Mouse (Mus musculus) gastrocnemius, postnatal 10 days (tissue): ENCODE data around the gene Mcee. TPM values are rescaled to one million over a fixed set of nuclear protein-coding genes. Genes with fewer than 3 reads are reported as not detected.
A peak's percentile ranks its signal among the peaks of the same experiment; 100 is the strongest.

Experiments
- DNase-seq: peaks from one replicate; pipeline ENCODE4 v3.0.0; 2021; ENCODE audit warnings: mixed read lengths
- long read RNA-seq, 2 experiments: library from polyadenylated mRNA; stranded (forward); transcript quantifications; one replicate each; pipeline ENCODE4 v2.0.0; 2021
- total RNA-seq, 2 experiments: library from RNA; stranded (reverse); gene quantifications; 2 replicates each; pipeline ENCODE4 v1.2.3; 2021

Mcee gene
- 10 to 100 TPM; 62.1 to 68.9 TPM for total RNA-seq
- long read RNA-seq, experiment 1, transcript Mcee-201 (3 exons, 828 nt), result major isoform, 17 of 54 reads
- long read RNA-seq, experiment 1, transcript Mcee-203 (3 exons, 532 nt), result minor isoform, 8 of 54 reads
- long read RNA-seq, experiment 1, partial matches to known transcripts, result 27 of 54 reads
- long read RNA-seq, experiment 1, other reads (novel, unspliced or antisense), result 1 of 54 reads
- long read RNA-seq, experiment 2, transcript Mcee-201 (3 exons, 828 nt), result major isoform, 13 of 49 reads
- long read RNA-seq, experiment 2, partial matches to known transcripts, result 32 of 49 reads
- long read RNA-seq, experiment 2, other reads (novel, unspliced or antisense), result 0 of 49 reads

- peak; percentile 97 for DNase-seq
These were observed at the start of gene Mcee, which contains the start of gene Mphosph10 for GRCm38 (mm10) chr7:64392122-64392818. TSS of gene Mcee (plus strand) at chr7:64392607. TSS of gene Mphosph10 (minus strand) at chr7:64392268.

GRCm38 (mm10) chr7:64347813-64348212, 44.6 kb upstream of the Mcee start:
- DNase-seq, result no peak

- DNase-seq, result no peak
These were observed 43.1 kb upstream of the Mcee start for GRCm38 (mm10) chr7:64349147-64349861.

- no peak for DNase-seq
These were observed 41.3 kb upstream of the Mcee start for GRCm38 (mm10) chr7:64351087-64351486.

DNA sequence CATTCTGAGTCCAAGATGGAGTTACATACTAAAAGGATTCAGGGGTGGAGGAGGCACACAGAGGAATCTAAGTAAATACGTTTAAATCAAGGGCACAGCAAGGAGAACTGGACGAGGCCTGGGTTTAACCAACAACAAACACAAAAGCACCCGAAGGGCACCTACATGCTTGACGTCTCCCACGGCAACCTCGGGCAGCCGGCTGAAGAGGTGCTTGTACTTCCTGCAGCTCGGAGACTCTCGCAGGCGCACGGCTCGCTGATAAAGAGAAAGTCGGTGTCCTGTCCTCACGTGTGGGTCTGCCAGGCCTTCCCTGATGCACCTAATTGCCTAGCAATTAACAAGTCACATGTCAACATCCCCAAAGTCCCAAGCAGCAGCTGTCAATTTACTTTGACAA, 38.2 kb upstream of the Mcee start:
- DNase-seq, result no peak

GRCm38 (mm10) chr7:64356661-64357060, 35.7 kb upstream of the Mcee start:
- DNase-seq, result no peak

DNA sequence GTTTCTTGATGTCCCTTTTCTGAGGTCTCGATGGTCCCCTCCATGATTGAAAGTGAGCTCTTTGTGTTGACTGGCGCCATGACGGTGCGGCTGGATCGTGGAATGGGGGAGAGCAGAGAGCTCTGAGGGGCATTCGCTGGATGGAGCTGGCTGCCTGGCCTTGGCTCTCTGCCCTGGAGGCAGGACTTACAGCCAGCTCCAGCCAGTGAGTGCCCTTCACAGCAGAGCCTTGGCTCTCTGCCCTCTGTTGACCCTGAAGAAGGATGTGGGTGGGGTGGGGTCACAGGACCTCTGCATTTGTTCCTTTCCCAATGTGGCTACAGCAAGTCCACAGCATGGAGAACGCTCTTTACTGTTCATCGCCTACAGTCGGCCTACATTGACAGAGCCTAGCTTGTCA, 35.0 kb upstream of the Mcee start:
- no peak for DNase-seq

- no peak for DNase-seq
These were observed 33.7 kb upstream of the Mcee start for GRCm38 (mm10) chr7:64358666-64359065.

- DNase-seq, result no peak
These were observed 32.3 kb upstream of the Mcee start for GRCm38 (mm10) chr7:64359943-64360585.

GRCm38 (mm10) chr7:64360586-64360945, 31.8 kb upstream of the Mcee start:
- no peak for DNase-seq

GRCm38 (mm10) chr7:64365863-64366262, 26.5 kb upstream of the Mcee start:
- no peak for DNase-seq

- no peak for DNase-seq
These were observed 22.6 kb upstream of the Mcee start for GRCm38 (mm10) chr7:64369841-64370240.

DNA sequence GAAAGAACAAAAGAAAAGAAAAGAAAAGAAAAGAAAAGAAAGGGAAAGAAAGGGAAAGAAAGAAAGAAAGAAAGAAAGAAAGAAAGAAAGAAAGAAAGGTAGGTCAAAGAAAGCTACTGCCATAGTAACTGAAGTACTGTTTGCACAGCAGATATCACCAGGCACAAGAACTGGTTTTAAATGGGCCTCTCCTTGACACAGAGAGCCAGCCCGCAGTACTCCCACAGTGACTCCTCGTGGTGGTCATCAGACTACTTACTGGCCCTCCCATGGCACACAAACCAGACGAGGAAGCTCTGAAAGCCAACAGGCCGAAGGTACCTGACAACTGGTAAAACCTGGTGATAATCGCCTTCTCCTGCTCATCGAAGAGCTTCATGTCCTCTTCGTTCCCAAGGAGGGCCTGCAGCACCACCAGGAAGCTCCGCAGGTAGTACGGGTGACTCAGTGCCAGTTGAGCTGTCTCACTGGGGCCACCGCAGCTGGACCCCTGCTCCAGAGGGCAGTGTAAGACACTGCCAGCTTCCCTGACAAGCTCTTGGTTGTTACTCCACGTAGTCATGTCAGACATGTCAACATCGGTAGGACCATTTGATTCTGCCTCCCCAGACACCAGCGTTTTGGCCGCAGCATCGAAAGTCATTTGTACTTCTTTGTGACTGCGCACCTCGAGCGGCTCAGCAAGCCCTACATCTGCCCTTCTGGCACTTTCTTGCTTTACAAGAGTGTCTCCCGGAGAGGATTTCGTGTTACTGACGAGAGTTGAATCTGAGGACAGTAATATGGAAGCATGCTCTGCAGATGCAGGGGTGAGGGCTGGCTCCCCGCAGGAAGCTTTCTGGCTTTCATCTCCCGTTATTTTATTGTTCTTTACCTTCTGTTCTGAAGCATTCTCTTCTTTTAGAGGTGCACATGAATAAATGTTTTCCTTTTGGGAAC, 20.2 kb upstream of the Mcee start:
- no peak for DNase-seq

GRCm38 (mm10) chr7:64373147-64373829, 19.1 kb upstream of the Mcee start:
- no peak for DNase-seq

GRCm38 (mm10) chr7:64373830-64374562, 18.4 kb upstream of the Mcee start, which contains the start of gene Fan1:
TSS of gene Fan1 (minus strand) at chr7:64374095.
- DNase-seq, result peak; percentile 79

DNA sequence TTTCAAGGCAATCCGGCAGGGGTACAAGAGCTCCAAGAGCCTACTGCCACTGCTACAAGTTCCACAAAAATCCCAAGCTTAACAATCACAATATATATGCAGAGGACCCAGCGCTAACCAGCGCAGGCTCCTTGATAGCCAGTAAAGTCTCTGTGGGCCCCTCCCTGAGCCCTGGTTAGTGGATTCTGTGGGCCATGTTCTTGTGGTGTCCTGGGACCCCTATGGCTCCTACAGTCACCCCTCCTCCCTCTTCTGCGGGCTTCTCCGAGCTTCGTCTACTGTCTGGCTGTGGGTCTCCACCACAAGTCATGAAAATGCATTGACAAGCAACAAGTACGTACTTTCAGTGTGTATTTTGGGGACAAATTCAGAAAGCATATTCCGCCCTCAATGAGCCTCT, 928 bp upstream of the Mcee start:
- no peak for DNase-seq

DNA sequence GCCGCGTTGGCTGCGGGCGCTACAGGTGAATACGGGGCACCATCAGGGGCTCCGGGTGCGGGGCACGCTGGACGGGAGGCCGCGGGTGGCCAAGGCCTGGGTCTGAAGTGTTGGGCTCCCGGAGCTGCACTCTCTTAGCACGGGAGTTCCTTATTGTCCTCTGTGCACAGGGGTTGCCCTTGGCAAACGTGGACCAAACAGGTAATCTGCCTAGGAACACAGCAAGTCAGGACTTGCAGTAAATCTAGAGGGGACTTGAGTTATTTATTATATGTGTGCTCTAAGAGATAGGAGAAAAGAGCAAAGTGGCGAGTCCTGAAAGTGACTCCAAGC, 378 bp downstream of the Mcee start:
- DNase-seq, result no peak

DNA sequence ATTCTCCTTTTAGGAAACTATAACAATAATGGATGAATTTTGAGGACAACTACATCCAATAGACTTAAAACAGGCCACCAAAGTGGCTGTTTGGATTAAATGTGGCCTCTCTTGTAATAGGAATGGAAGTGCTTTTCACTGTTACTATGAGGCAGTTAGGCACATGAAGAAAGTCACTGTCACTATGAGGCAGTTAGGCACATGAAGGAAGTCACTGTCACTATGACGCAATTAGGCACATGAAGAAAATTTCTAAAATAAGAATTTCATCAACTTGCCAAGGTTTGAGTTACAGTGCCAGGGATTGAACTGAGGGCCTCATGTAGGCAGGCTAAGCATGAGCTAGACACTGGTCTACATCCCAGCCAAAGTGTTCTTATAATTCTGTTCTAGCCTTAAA, 8.3 kb downstream of the Mcee start:
- no peak for DNase-seq

- no peak for DNase-seq
These were observed 10.0 kb downstream of the Mcee start for GRCm38 (mm10) chr7:64402452-64402851.

DNA sequence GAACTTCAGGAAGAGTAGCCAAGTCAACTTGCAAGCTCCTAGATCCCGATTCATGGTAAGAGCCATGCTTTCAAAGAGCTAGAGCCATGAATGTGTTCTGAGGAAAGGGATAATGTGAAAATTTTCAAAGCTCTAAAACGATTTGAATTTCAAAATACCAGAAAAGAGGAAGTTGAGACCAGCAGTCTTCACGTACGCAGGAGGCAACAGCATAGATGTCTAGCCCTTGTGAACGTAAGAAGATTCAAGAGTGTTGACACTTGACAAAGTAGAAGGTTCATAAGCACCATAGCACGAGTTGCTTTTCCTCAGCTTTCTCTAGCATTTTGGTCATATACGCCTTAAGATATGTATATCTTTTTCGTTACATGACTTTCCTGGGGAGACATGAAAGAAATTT, 11.6 kb downstream of the Mcee start:
- no peak for DNase-seq
